ENCODE assay signal across 8 mouse cellular contexts in genomic region chr9:83433661-83434060, GRCm38 (mm10). TPM values are rescaled to one million over a fixed set of nuclear protein-coding genes. Genes with fewer than 3 reads are reported as not detected.
A peak's percentile ranks its signal among the peaks of the same experiment; 100 is the strongest.
DNase-seq lines count a peak whose midpoint lies in the region; ATAC-seq and TF ChIP-seq lines count a peak whose summit lies in the region.

No protein-coding gene starts in this region.

- H3K4me1 ChIP-seq in neural tube, embryonic 11.5 days (ENCODE audit: control insufficient read depth, insufficient read depth, low read length): no peaks in the 10 kb centered on the region
- H3K4me1 ChIP-seq in embryonic facial prominence, embryonic 11.5 days (ENCODE audit: control insufficient read depth, insufficient read depth, low read length): no peaks in the 10 kb centered on the region
- peaks cover 14% of the 10 kb centered on the region; the same call in 1 of the 2 replicates for H3K4me1 ChIP-seq in neural tube, embryonic 15.5 days

- H3K9ac ChIP-seq in neural tube, embryonic 11.5 days (ENCODE audit: low read length): no peak overlapping the region
- H3K9ac ChIP-seq in embryonic facial prominence, embryonic 11.5 days (replicated peaks; ENCODE audit: low read length): no peak overlapping the region
- H3K9ac ChIP-seq in neural tube, embryonic 15.5 days (replicated peaks): no peak overlapping the region

- peak; percentile 33; the same call in 1 of the 2 replicates for TF ChIP-seq CTCF in gastrocnemius, adult 2 months (IDR thresholded peaks at IDR 0.05)

- WGBS in neural tube, embryonic 11.5 days: 63% methylated on average over 7 of the region's 7 CpGs
- 59% methylated on average over 7 of the region's 7 CpGs for WGBS in embryonic facial prominence, embryonic 11.5 days
- WGBS in neural tube, embryonic 15.5 days: 70% methylated on average over 7 of the region's 7 CpGs

- intact Hi-C loops in gastrocnemius, adult 2 months (cut with DNase I): no loop called here

- H3K4me2 ChIP-seq in neural tube, embryonic 11.5 days (ENCODE audit: low read depth): no peak overlapping the region
- no peak overlapping the region for H3K4me2 ChIP-seq in embryonic facial prominence, embryonic 11.5 days (ENCODE audit: low read depth, low read length)
- no peak overlapping the region for H3K4me2 ChIP-seq in neural tube, embryonic 15.5 days

- no peak for DNase-seq in gastrocnemius, adult 2 months
- DNase-seq in gastrocnemius, postnatal 4 days (ENCODE audit: low spot score in 2 of 2): no peak
- DNase-seq in neural tube, embryonic 11.5 days (ENCODE audit: low spot score): no peak
- no peak for DNase-seq in neural tube, embryonic 10.5 days (ENCODE audit: extremely low spot score, low spot score)
- DNase-seq in embryonic facial prominence, embryonic 11.5 days (ENCODE audit: low spot score): peak; percentile 24
- DNase-seq in spleen, adult 18-20 months: peak; percentile 22 to 61
- no peak for DNase-seq in layer of hippocampus, postnatal 36 days

- H3K27ac ChIP-seq in gastrocnemius, adult 2 months: no peak overlapping the region
- no peak overlapping the region for H3K27ac ChIP-seq in neural tube, embryonic 11.5 days (ENCODE audit: low read depth, low read length)
- no peak overlapping the region for H3K27ac ChIP-seq in embryonic facial prominence, embryonic 11.5 days (replicated peaks; ENCODE audit: low read depth, low read length)
- H3K27ac ChIP-seq in neural tube, embryonic 15.5 days (replicated peaks): no peak overlapping the region

- no peaks in the 10 kb centered on the region for H3K27me3 ChIP-seq in neural tube, embryonic 11.5 days (ENCODE audit: control insufficient read depth, insufficient read depth, low read length)
- H3K27me3 ChIP-seq in embryonic facial prominence, embryonic 11.5 days (ENCODE audit: control insufficient read depth, insufficient read depth, low read length): no peaks in the 10 kb centered on the region
- no peaks in the 10 kb centered on the region for H3K27me3 ChIP-seq in neural tube, embryonic 15.5 days (replicated peaks)

- H3K36me3 ChIP-seq in neural tube, embryonic 11.5 days (ENCODE audit: control insufficient read depth, insufficient read depth, low read length): no peaks in the 10 kb centered on the region
- H3K36me3 ChIP-seq in embryonic facial prominence, embryonic 11.5 days (replicated peaks; ENCODE audit: control insufficient read depth, insufficient read depth, low read depth, low read length): no peaks in the 10 kb centered on the region
- H3K36me3 ChIP-seq in neural tube, embryonic 15.5 days: no peaks in the 10 kb centered on the region

- no peak overlapping the region for H3K4me3 ChIP-seq in gastrocnemius, adult 2 months
- no peak overlapping the region for H3K4me3 ChIP-seq in neural tube, embryonic 11.5 days (ENCODE audit: low read depth, low read length)
- no peak overlapping the region for H3K4me3 ChIP-seq in embryonic facial prominence, embryonic 11.5 days (ENCODE audit: low read depth, low read length)
- no peak overlapping the region for H3K4me3 ChIP-seq in neural tube, embryonic 15.5 days (replicated peaks)

- peak; percentile 4; the same call in 1 of the 2 replicates for ATAC-seq in neural tube, embryonic 11.5 days (ENCODE audit: insufficient read depth, low FRiP score, low TSS enrichment)
- ATAC-seq in embryonic facial prominence, embryonic 11.5 days (replicated peaks; ENCODE audit: insufficient number of reproducible peaks, low FRiP score, low TSS enrichment, low read depth): no peak
- no peak for ATAC-seq in neural tube, embryonic 15.5 days (ENCODE audit: low FRiP score)

- no peaks in the 10 kb centered on the region for H3K9me3 ChIP-seq in neural tube, embryonic 11.5 days (ENCODE audit: control insufficient read depth, low read length)
- H3K9me3 ChIP-seq in embryonic facial prominence, embryonic 11.5 days (replicated peaks; ENCODE audit: control insufficient read depth, low read length): no peaks in the 10 kb centered on the region
- H3K9me3 ChIP-seq in neural tube, embryonic 15.5 days (replicated peaks): no peaks in the 10 kb centered on the region

RNA-seq across cellular contexts. Expression of gene Lca5, which starts 7.3 kb away (rescaled TPM):
- total RNA-seq in gastrocnemius, adult 2 months (2021): 1 to 10 TPM; 1.4 to 3.0 TPM
- total RNA-seq in gastrocnemius, postnatal 4 days (2021): 10 to 100 TPM in 1 of 2 experiments, 1 to 10 TPM in 1; 9.8 to 12.5 TPM
- 21.9 and 24.2 TPM in 2 replicates for polyA plus RNA-seq in neural tube, embryonic 11.5 days (2014; fragmentation: Nextera tagmentation; extraction: Ambion mirVana)
- 22.5 and 27.1 TPM in 2 replicates for polyA plus RNA-seq in embryonic facial prominence, embryonic 11.5 days (2014; fragmentation: Nextera tagmentation; extraction: Ambion mirVana)
- 10 to 100 TPM; 13.4 to 16.1 TPM for total RNA-seq in layer of hippocampus, postnatal 36 days (2021)
- 12.0 and 14.2 TPM in 2 replicates for polyA plus RNA-seq in neural tube, embryonic 15.5 days (2015; fragmentation: Nextera tagmentation; extraction: Ambion mirVana)

Comparison
In these comparisons a context has a peak if more than half of its experiments do, and no peak if none do; other contexts are left out.
1. DNase-seq: peak in embryonic facial prominence, embryonic 11.5 days (single experiment) and spleen, adult 18-20 months (2 of 2); none in gastrocnemius, adult 2 months (single experiment), gastrocnemius, postnatal 4 days (0 of 2), neural tube, embryonic 11.5 days (single experiment), neural tube, embryonic 10.5 days (single experiment) and layer of hippocampus, postnatal 36 days (0 of 2).